Mouse (Mus musculus) frontal cortex, postnatal 36 days (tissue): ENCODE data around the gene Pkhd1.
A peak's percentile ranks its signal among the peaks of the same experiment; 100 is the strongest.
"Not testable (repeated sequence)": the region's sequence is repeated elsewhere in the genome, so short reads cannot be mapped to it uniquely, and the experiment has no call there.

Experiments
- DNase-seq, 2 experiments: peaks; one replicate each; pipeline ENCODE4 v3.0.0; 2022; ENCODE audit warnings: low spot score in 2 of 2

Pkhd1 gene

GRCm38 (mm10) chr1:20486087-20486486, 131.8 kb downstream of the Pkhd1 start:
- no peak for DNase-seq

- DNase-seq = no peak
Measured at GRCm38 (mm10) chr1:20481843-20482242, 136.0 kb downstream of the Pkhd1 start.

GRCm38 (mm10) chr1:20478695-20479094, 139.2 kb downstream of the Pkhd1 start:
- DNase-seq = no peak

- DNase-seq = no peak
Measured at GRCm38 (mm10) chr1:20478266-20478659, 139.6 kb downstream of the Pkhd1 start.

GRCm38 (mm10) chr1:20477561-20478265, 140.2 kb downstream of the Pkhd1 start:
- DNase-seq = peak in 1 of 2 experiments; percentile 4

GRCm38 (mm10) chr1:20470770-20471169, 147.1 kb downstream of the Pkhd1 start:
- DNase-seq = no peak

GRCm38 (mm10) chr1:20470317-20470716, 147.5 kb downstream of the Pkhd1 start:
- DNase-seq = no peak

- DNase-seq = no peak
Measured at GRCm38 (mm10) chr1:20466481-20466880, 151.4 kb downstream of the Pkhd1 start.

- no peak for DNase-seq
Measured at GRCm38 (mm10) chr1:20454621-20455020, 163.2 kb downstream of the Pkhd1 start.

- peak; percentile 33 to 71 for DNase-seq
Measured at GRCm38 (mm10) chr1:20450074-20450473, 167.8 kb downstream of the Pkhd1 start.

- not testable (repeated sequence) for DNase-seq
Measured at GRCm38 (mm10) chr1:20432026-20432425, 185.8 kb downstream of the Pkhd1 start.

- no peak for DNase-seq
Measured at GRCm38 (mm10) chr1:20429056-20429394, 188.8 kb downstream of the Pkhd1 start.

- no peak for DNase-seq
Measured at GRCm38 (mm10) chr1:20428370-20429055, 189.4 kb downstream of the Pkhd1 start.

GRCm38 (mm10) chr1:20409411-20409967, 208.4 kb downstream of the Pkhd1 start:
- no peak for DNase-seq

GRCm38 (mm10) chr1:20398319-20398718, 219.5 kb downstream of the Pkhd1 start:
- DNase-seq = no peak

GRCm38 (mm10) chr1:20364437-20364836, 253.4 kb downstream of the Pkhd1 start:
- no peak for DNase-seq

- no peak for DNase-seq
Measured at GRCm38 (mm10) chr1:20344651-20345050, 273.2 kb downstream of the Pkhd1 start.

- DNase-seq = peak; percentile 45 to 83
Measured at GRCm38 (mm10) chr1:20311485-20311884, 306.4 kb downstream of the Pkhd1 start.

- DNase-seq = no peak
Measured at GRCm38 (mm10) chr1:20310925-20311324, 306.9 kb downstream of the Pkhd1 start.

- no peak for DNase-seq
Measured at GRCm38 (mm10) chr1:20306116-20306515, 311.7 kb downstream of the Pkhd1 start.

GRCm38 (mm10) chr1:20302943-20303578, 314.8 kb downstream of the Pkhd1 start:
- peak; percentile 14 to 21 for DNase-seq

GRCm38 (mm10) chr1:20302187-20302942, 315.5 kb downstream of the Pkhd1 start:
- no peak for DNase-seq
